Mouse (Mus musculus): ENCODE results near the gene Adh4.
"Not testable (repeated sequence)": the region's sequence is repeated elsewhere in the genome, so short reads cannot be mapped to it uniquely, and the experiment has no call there.

Adh4 gene

DNA sequence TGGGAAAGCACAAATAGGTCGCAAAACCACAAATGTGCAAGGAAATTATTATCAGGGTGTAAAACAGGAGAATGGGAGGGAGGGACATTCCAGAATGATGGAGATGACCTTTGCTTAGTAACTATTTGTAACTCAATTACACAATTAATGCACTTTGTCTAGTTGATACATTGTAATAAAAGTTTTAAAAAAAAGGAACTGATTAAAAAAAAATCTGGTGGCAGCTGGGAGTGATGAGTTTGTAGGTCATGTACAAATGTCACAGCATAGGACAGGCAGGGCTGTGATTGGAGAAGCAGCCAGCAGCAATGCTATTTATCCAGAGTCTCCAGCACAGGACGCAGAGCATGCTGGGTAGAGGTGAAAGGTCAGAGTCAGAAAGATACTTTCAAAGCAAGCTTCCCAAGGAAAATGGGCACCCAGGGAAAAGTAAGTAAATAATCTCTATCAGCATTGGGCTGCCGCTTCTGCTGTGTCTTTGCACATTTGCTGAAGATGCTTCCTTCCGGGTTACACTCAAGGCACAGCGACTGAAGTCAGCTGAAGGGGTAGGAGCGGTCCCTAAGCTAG, at the start of gene Adh4:
TSS of gene Adh4 (plus strand) at position 346 of the 570 bp plus-strand sequence.
- no peak for DNase-seq (ENCODE audit: low spot score in 2 of 2)

DNA sequence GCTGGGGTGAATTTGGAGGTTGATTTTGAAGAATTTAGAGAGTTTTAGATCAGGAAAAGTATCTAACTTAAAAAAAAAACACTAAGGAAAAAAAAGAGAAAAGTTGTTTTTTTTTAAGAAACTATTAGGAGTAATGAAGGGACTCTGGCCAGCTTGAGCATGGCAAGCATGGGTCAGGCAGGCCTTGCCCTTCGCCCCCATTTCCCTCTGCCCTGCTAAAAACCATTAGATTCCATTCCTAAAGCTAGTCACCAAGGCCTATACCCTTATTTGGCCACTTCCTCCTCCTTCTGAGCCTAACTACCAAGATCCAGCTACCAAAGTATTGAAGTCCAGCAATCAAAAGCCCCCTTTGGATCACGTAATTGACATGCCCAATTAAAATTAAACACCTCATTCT, 49.1 kb upstream of the Adh4 start:
- DNase-seq (ENCODE audit: low spot score in 2 of 2): no peak

DNA sequence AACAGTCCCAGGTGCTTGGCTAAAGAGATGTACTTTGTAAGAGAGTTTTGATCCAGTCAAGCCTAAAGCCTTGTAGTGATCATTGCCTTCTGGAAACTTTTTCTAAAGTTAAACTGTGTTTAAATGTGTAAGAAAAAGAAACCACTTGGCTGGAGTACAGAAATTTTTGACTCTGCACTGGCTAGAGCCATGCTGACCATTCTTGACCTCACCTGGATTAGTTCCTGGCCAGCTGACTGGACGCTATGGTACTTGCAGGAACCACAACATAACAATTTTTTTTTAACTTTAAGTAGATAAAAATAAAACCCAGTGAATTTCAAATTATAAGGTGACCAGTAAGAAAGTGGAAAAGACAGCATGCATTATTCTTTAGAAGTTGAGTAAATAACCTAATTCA, 45.7 kb upstream of the Adh4 start:
- no peak for DNase-seq (ENCODE audit: low spot score in 2 of 2)

DNA sequence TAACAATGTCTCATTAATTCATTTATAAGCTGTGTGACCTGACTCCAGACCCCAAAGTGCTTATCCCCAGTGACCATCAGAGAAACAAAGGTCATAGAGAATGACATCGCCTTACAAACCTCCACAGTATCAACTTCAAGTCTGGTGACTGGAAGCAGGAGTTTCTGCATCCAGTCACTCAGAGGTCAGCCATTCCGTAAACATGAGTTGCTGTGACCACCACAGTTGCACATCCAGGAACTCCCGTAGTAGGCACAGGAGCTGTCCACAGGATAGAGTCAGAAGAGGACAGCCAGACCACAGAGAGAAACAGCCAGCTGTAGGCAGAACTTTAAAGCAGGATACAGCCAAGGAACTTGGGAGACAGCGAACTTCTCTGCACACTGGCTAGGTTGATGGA, 45.0 kb upstream of the Adh4 start:
- DNase-seq (ENCODE audit: low spot score in 2 of 2): not testable (repeated sequence)

DNA sequence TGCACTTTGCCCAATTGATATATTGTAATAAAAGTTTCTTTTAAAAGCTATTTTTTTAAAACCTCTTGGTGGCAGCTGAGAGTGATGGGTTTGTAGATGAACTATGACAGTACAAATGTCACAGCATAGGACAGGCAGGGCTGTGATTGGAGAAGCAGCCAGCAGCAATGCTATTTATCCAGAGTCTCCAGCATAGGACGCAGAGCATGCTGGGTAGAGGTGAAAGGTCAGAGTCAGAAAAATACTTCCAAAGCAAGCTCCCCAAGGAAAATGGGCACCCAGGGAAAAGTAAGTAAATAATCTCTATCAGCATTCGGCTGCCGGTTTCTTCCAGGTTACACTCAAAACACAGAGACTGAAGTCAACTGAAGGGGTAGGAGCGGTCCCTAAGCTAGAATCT, 41.3 kb upstream of the Adh4 start:
- no peak for DNase-seq (ENCODE audit: low spot score in 2 of 2)

DNA sequence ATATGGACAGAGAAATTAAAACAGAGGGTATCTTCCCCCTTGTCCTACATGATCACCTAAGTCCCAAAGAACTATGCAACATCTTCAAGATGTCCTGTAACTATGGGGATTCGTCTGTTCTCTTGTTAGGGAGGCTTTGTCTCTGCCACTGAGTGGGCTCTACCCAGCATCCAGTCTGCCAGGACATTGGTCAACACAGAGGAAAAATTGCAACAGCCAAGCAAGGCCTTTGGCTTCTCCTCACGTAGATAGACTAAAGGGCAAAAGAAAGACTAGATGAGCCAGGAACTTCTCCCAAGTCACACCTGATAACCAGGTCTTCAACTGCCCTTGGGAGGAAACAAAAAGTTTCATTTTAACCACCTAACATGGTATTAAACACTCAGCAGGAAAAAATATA, 40.1 kb upstream of the Adh4 start:
- no peak for DNase-seq (ENCODE audit: low spot score in 2 of 2)

DNA sequence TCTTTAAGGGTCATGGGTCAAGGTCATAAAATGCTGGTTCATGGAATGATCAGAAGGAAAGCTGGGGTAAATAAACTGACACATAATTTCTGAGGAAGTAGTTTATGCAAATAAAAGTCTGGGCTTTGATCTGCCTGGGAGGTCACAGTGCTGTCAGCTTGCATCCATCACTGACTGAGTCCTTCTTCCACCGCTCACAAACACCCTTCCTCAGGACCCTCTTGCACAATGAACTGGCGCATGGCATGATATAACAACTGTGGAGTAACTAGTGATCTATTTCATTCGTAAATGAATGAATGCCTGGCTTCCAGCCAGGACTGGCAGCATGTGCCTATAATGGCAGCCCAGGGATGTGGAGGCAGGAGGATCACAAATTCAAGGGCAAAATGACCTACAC, 34.1 kb upstream of the Adh4 start:
- DNase-seq (ENCODE audit: low spot score in 2 of 2): no peak

DNA sequence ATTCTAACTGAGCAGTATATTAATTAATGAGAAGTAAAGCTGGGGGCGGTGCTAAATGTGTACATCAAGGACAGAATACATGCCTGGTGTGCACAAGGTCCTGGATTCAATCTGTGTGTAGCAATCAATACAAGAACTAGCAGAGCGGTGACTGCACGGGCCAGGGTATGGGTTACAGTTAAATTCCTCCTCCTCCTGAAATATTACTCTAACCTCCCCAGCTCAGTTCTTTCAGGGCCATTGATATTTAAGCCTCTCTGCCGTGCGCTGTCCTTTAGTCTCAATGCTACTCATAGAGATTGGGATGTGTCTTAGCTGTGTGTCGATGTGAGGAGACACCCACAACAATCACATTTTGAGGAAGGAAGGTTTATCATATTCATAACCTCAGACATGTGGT, 28.1 kb upstream of the Adh4 start:
- no peak for DNase-seq (ENCODE audit: low spot score in 2 of 2)

DNA sequence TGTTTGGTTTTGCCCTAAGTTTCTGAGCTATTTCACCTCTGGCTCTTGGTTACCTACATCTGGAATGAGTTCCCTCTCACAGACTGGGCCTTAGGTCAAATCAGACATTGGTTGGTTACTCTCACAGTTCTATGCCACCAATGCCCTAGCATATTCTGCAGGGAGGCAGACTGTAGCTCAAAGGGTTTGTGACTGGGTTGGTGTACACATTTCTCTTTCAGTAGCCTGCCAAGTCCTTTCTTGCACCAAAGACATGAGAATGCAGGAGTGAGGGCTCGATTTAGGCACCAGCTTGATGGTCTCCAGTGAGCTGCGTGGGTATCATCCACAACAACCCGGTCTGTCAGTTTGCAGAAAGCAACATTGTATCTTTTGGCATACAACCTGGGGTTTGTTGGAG, 10.4 kb upstream of the Adh4 start:
- DNase-seq (ENCODE audit: low spot score in 2 of 2): no peak

DNA sequence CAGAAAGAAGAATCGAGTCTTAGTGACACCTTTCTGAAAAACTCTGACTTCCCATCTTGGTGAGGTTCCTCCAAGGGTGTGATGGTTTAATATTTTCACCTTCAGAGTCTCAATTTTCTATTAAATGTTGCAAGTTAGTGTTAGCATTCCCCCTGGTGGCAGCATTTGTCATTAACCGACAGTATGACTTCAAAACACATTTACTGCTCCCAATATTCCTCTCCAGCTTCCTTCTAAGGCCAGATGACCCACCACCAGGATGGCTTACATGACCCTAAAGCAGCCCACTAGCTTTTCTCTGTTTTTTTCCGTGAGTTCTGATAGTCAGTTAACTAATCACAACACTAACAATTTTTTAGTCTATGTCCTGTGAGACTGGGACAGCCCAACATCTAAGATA, 9.9 kb upstream of the Adh4 start:
- peak; percentile 7 to 21 for DNase-seq (ENCODE audit: low spot score in 2 of 2)

DNA sequence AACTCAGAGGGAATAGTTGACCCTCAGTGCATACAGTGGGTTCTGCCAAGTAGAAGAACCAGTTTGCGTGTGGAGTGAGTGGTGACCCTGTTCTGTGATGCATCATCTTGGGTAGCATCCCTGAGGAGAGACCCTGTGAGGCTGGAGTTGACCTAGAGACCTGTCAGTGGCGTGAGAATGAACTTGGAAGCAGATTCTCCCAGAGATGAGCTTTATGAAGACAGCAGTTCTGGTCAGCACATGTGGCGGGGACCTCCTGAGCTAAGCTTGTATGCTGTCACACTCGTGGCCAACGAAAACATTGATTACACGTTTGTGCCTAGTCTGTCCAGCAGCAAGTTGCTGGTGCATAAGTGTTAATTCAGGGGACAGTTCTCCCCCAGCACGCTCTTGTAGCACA, 9.4 kb upstream of the Adh4 start:
- no peak for DNase-seq (ENCODE audit: low spot score in 2 of 2)

DNA sequence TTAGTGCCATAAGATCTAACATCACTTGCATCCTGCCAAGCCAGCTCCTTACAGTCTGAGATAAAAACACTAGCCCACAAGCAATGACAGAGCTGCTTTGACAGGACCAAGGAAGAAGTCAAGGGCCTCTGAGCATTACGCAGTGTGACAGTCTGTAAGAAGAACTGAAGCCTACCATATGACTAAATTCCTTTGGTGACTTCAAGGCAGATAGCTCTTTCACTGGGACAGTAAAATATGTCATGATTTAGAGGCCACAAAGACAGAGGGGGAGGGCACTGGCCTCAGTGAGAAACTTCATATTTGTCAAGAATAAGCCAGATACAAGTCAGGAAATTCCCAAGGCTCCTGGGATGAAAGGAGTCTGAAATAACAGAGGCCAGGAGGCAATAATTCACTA, 7.3 kb upstream of the Adh4 start:
- no peak for DNase-seq (ENCODE audit: low spot score in 2 of 2)

DNA sequence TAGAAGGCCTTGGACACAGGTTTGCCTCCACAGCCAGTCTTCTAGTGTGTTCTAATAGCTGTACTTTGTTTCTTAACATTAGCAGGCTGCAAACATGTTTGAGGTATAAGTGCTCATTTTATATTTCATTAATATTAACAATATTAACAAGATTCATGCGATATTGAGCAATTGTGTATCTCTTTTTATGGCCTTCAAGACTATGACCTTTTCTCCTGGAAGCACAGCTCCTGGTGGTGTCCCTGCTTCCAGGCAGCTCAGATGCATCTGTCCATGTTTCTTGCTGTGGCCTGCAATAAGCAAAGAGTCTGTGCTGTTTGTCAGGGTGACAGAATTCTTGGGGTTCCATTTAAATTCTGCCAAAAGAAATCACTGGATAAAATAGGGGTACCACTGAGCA, 5.7 kb upstream of the Adh4 start:
- DNase-seq (ENCODE audit: low spot score in 2 of 2): no peak

DNA sequence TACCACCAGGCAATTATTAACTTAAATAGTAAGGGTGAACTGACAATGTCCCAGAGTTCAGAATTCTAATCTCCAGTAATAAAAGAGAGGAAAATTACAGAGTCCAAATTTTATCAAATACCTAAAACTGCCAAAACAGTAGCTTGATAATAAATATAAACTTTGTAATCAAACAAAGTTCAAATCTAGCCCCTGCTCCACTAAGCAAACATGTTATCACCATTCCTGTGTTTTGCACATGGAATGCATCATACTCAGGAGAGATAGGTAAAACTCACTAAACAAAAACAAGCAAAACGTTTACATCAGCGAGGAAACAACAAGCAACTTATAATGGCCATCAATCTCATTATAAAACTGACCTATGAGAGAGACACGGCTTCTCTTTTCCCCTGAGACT, 5.1 kb upstream of the Adh4 start:
- no peak for DNase-seq (ENCODE audit: low spot score in 2 of 2)

DNA sequence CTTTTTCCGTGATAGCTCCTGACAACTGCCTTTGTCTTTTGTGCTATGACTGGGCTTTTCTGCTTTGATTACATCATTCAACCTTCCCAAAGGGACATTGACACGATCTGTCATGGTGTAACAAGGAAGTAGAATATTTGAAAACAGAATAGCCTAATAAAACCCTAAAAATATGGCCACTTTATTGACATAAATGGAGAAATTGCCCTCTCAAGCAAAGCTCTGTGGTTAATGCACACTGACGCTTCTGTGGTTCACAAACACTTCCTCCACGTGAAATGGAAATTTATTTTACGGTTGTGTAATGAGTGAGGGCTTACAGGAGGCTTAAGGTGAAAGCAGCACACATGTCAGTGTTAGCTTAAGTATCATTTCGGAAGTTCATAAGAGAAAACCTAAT, 4.1 kb downstream of the Adh4 start:
- no peak for DNase-seq (ENCODE audit: low spot score in 2 of 2)

DNA sequence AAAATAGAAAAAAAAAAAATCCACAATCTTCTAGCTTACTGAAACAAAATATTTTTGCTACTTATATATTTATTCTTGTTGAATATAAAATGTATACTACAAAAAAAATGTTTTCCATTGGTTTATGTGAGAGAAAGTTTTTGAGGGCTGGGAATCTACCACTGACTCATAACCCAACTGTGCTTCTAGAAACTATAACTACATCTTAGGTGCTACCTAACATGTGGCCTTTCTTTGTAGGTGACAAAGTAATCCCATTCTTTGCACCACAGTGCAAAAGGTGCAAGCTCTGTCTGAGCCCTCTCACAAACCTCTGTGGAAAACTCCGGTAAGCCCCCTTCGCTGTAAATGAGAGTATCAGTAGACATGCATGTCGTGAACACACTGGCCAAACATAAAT, 5.1 kb downstream of the Adh4 start:
- DNase-seq (ENCODE audit: low spot score in 2 of 2): no peak

DNA sequence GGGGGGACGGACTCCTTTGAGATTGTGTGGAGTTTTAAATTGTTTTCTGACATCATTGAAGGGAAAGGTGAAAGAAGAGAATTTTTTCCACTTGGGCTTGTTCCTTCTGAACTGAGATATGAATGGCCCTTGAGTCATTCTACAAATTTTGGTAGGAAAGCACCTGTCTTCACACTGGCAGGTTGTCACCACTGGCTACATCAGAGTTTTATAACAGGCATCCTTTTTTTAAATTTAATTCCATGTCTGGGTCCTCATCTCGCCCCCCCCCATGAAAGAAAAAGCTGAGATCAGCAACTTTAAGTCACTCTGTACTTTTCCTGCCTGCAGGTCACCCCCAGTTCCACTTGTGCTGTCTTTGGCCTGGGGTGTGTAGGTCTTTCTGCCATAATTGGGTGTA, 8.4 kb downstream of the Adh4 start:
- DNase-seq (ENCODE audit: low spot score in 2 of 2): no peak

DNA sequence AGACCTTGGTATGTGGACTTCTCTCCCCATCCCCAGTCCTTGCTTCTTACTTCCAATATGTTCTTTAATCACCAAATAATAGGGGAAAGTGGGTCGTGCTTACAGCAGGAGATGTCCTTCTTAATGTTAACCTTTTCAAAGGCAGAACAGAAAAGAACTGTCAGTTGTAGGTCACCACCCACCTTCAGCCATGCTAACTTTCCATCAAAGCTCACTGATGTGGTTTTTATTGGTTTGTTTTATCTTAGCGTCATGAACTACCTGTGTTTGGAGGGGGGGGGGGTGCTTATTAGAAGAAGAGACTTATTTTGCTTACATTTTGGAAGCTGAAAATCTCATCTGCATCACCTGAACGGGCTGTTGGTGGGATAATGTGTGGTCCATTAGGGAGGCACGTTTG, 9.0 kb downstream of the Adh4 start:
- no peak for DNase-seq (ENCODE audit: low spot score in 2 of 2)

DNA sequence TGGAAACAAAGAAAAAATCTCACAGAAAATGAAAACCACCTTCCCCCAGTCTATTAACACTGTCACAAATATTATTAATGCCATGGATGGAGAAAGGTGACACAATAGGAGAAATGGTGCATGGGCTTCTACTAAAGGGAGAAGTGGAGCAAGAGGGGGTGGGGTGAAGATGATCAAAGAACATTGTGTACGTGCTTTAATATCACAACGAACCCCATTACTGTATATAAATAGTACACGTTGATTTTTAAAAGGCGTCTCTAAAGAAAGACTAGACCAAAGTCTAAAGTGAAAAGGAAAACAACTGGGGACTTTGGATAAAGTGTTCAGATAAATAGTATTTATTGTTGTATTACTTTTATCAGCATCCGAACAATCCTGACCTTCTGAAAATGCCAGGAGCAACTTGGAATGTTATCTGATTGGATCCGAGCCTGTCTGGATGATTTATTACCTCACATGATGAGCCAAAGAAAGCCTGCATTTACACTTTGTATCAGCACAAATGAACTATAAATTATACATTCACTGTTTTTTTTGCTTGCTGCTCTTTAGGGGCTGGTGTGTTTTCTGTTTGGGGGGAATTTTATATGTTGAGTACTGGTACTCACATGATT, 15.2 kb downstream of the Adh4 start:
- DNase-seq (ENCODE audit: low spot score in 2 of 2): no peak

DNA sequence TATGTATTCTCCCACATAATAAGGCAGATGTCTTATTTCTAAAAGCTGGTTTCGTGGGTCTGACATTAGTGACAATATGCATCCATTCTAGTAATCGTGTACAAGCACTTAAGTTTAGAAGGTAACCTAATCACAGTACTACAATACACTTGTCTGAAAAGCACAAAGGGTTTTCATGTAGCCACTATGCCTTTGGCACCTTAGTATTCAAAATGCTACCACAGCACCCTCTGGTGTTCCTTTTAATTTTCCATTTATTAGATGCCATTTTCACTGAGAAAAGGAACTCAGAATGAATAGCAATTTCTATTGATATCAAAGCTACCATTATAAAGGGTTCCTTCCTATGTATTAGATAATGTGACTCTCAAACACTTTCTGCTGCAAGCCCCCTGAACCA, 16.6 kb downstream of the Adh4 start:
- no peak for DNase-seq (ENCODE audit: low spot score in 2 of 2)

DNA sequence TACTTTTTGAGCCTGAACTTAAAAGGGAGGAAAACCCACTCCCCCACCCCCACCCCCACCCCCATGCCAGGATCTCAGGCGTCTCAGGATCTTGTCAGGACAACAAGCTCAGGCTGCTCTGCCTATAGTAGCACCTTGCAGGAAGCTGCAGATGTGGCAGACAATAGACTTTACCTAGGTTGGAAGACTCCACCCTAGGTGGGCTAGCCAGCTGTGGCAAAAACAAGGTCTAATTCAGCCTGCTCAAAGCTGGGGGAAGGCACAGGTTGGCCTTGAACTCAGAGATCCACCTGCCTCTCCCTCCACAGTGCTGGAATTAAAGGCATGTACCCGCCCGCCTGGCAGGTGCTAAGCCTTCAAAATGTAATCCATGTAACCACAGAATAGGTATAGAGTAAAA, 23.4 kb downstream of the Adh4 start:
- no peak for DNase-seq (ENCODE audit: low spot score in 2 of 2)

DNA sequence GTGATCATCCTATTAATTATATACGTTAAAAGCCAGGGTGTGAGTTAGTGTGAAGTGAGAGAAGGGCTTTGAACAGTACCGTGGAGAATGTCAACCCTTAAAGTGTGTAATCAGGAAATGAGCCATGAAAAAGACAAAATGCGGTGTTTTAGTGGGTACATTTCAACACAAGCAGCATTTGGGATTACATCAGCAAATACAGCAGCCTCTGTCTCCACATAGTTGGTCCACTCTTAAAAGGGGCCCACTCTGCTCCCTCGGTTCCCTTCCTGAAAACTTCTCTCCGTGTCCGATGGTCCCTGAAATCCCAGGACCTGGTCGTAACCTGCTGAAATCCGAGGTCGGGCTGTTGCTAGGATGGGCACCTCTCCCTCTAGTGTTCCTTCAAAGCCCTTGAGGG, 26.9 kb downstream of the Adh4 start:
- DNase-seq (ENCODE audit: low spot score in 2 of 2): no peak

DNA sequence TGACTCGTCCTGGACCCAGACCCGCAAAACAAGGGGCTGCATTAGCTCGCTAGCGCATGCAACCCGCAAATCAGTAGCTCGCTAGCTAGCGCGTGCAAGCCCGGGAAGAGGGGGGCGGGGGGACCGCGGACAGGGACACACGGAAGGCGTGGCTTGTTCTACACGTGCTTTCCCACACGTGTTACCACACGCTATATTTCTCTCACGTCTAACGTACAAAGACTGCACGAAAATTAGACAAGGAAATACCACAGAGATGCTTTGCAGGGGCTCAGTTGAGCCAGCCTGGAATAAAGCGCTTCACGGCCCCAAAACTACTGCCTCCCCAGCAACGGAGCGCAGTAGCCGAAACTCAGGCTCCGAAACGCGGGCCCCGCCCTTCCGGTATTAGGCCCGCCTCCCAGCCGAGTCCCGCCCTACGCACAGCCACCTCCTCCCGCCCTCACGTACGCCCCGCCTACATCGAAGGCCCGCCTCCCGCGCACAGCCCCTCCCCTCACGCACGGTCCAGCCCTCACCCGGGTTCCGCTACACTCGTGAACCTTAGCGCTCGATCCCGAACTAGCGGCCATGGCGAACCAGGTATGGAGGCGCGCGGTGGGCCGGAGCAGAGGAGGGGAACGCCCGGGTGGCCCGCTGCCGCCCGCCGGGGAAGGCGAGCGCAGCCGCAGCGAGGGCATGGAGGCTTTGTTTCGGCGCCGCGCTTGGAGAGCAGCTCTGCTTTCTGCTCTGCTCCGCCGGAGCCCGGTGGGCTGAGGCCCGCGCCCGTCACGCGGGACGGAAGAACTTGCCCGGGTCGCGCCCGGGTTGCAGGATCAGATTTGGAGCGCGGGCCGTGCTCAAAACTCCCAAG, 27.6 kb downstream of the Adh4 start, which contains the start of gene Adh5:
TSS of gene Adh5 (plus strand) at position 482 of the 853 bp plus-strand sequence.
- DNase-seq (ENCODE audit: low spot score in 2 of 2): peak; percentile 80 to 87

Data from frontal cortex, postnatal 10 days (tissue).